17 mouse cellular contexts compared by ENCODE assay signal in the genomic region with DNA sequence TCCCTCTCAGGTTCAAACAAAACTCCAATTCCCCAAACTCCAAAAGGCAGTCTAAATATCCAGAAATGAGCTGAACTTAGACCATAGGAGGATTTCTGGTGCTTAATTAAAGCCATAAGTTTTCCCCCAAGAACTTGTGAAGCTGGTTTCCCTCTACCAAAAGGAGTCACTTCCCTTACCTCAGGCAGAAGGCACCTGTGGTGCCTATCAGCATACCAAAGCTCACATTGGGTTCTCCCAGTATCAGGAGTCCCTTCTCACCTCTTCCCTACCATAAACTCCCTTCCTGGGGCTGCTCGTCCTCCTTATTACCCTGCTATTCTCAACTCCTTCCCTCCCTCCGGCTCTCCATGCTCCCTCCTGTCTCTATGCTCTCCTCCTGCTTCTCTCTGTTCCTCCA.
"Had no signal": no experiment of that assay in that cellular context is flagged by ENCODE, and none has a peak within 500 bp of the region (broad histone marks: within the 10 kb centered on the region; RNA-seq: fewer than 3 reads in every experiment).

No protein-coding gene starts in this region.

- H3K27me3 ChIP-seq: lung, embryonic 15.5 days; midbrain, embryonic 13.5 days; midbrain, embryonic 15.5 days; neural tube, embryonic 12.5 days; stomach, embryonic 15.5 days had no signal

- H3K4me1 ChIP-seq: lung, embryonic 15.5 days; midbrain, embryonic 13.5 days; midbrain, embryonic 15.5 days; neural tube, embryonic 12.5 days; stomach, embryonic 15.5 days had no signal

- ATAC-seq: lung, postnatal 0 days; midbrain, embryonic 13.5 days; midbrain, embryonic 15.5 days had no signal

- H3K9ac ChIP-seq: lung, embryonic 15.5 days; midbrain, embryonic 13.5 days; midbrain, embryonic 15.5 days; neural tube, embryonic 12.5 days; stomach, embryonic 15.5 days had no signal

- H3K4me2 ChIP-seq: lung, embryonic 15.5 days; midbrain, embryonic 11.5 days; midbrain, embryonic 13.5 days; midbrain, embryonic 15.5 days; neural tube, embryonic 12.5 days; stomach, embryonic 15.5 days had no signal

- H3K4me3 ChIP-seq: lung, embryonic 15.5 days; megakaryocyte, embryonic 14.5 days; midbrain, embryonic 13.5 days; midbrain, embryonic 15.5 days; neural tube, embryonic 12.5 days; stomach, embryonic 15.5 days had no signal

- H3K27ac ChIP-seq: lung, embryonic 15.5 days; macrophage; midbrain, embryonic 13.5 days; midbrain, embryonic 15.5 days; neural tube, embryonic 12.5 days; stomach, embryonic 15.5 days; stomach, postnatal 0 days had no signal

- H3K9me3 ChIP-seq: lung, embryonic 15.5 days; megakaryocyte, embryonic 14.5 days; midbrain, embryonic 13.5 days; midbrain, embryonic 15.5 days; neural tube, embryonic 12.5 days; stomach, embryonic 15.5 days had no signal

- H3K36me3 ChIP-seq: lung, embryonic 15.5 days; midbrain, embryonic 13.5 days; midbrain, embryonic 15.5 days; neural tube, embryonic 12.5 days; stomach, embryonic 15.5 days had no signal

- DNase-seq: lung, adult 2 months; lung, postnatal 14 days; lung, postnatal 36 days; right cerebral cortex, postnatal 14 days; thymus, adult 2 months; thymus, postnatal 25 days; thymus, postnatal 4 days had no signal
